Mouse (Mus musculus) urinary bladder, postnatal 36 days (tissue): Measurements from ENCODE around the gene 1700129C05Rik.

Experiments
- DNase-seq, 2 experiments: peaks; one replicate each; pipeline ENCODE4 v3.0.0; 2022; ENCODE audit warnings: low spot score in 2 of 2, mixed read lengths in 1 of 2

The 1700129C05Rik gene

GRCm38 (mm10) chr14:59142793-59143192, at the start of gene 1700129C05Rik:
TSS of gene 1700129C05Rik (minus strand) at chr14:59142893.
- DNase-seq = no peak

- no peak for DNase-seq
Measured at GRCm38 (mm10) chr14:59186121-59186520, 43.4 kb upstream of the 1700129C05Rik start.

- no peak for DNase-seq
Measured at GRCm38 (mm10) chr14:59185514-59185913, 42.8 kb upstream of the 1700129C05Rik start.

GRCm38 (mm10) chr14:59182732-59183131, 40.0 kb upstream of the 1700129C05Rik start:
- no peak for DNase-seq

- no peak for DNase-seq
Measured at GRCm38 (mm10) chr14:59178649-59179048, 36.0 kb upstream of the 1700129C05Rik start, which contains the start of gene Gm5142. TSS of gene Gm5142 (minus strand) at chr14:59178749.

- no peak for DNase-seq
Measured at GRCm38 (mm10) chr14:59157016-59157698, 14.5 kb upstream of the 1700129C05Rik start.

- DNase-seq = no peak
Measured at GRCm38 (mm10) chr14:59155589-59155988, 12.9 kb upstream of the 1700129C05Rik start.

- no peak for DNase-seq
Measured at GRCm38 (mm10) chr14:59114281-59114680, 28.4 kb downstream of the 1700129C05Rik start.

- DNase-seq = no peak
Measured at GRCm38 (mm10) chr14:59104006-59104605, 38.6 kb downstream of the 1700129C05Rik start.

- DNase-seq = no peak
Measured at GRCm38 (mm10) chr14:59093601-59094000, 49.1 kb downstream of the 1700129C05Rik start.

GRCm38 (mm10) chr14:59084396-59084795, 58.3 kb downstream of the 1700129C05Rik start:
- DNase-seq = peak; percentile 21 to 28
